Mouse (Mus musculus): Measurements from ENCODE around the gene Zbtb48.

- peak; percentile 85; the same call in 1 of the 2 replicates for TF ChIP-seq CTCF (IDR thresholded peaks at IDR 0.05; ENCODE audit: extremely low read depth, insufficient read length, insufficient replicate concordance, low read depth, low read length)
- TF ChIP-seq POLR2A (IDR thresholded peaks at IDR 0.05; ENCODE audit: low read depth, low read length) = no peak
These were observed 49.7 kb downstream of the Zbtb48 start for GRCm38 (mm10) chr4:151977748-151978147.

Data from small intestine, adult 2 months (tissue).